Mouse (Mus musculus) kidney, adult 11 months (tissue): ENCODE results near the gene Tmem203.

Source experiments
- DNase-seq: peaks from one replicate; pipeline ENCODE4 v3.0.0; 2022

Tmem203 gene

DNA sequence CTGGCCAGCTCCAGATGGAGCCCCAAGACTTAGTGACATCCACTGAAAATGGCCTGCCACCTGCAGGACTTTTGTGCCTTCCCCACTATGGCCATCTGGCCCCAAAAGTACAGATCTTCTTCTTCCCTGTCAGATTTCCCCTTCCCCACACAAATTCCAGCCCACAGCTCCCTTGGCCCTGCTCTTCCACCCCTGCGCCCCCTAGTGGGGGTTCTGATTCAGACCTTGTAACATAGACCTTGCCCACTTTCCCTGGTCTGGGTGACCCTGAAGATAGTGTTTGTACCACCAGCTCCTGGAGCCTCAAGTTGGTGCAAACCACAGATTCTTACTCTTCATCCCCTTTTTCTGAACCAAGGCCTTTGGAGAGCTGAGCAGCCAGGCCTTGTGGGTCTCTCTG lies 37.6 kb downstream of the Tmem203 start:
- no peak for DNase-seq

DNA sequence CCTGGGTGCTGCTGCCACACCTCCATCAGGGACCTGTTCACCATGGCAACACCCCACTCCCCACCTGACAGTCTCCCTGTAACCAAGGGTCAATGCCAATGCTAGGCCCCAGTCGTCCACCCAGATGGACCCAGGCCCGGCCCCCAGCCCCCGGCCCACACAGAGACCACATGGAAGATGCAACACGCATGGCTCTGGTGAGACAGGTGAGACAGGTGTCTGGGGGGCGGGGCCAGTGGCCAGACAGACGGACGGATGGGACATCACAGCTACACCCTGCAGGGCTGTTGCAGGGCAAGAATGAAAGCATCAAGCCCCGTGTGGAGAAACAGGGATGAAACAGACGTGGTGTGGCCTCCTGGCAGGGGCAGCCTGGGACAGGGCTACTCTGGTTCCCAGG lies 38.5 kb downstream of the Tmem203 start:
- DNase-seq: no peak

DNA sequence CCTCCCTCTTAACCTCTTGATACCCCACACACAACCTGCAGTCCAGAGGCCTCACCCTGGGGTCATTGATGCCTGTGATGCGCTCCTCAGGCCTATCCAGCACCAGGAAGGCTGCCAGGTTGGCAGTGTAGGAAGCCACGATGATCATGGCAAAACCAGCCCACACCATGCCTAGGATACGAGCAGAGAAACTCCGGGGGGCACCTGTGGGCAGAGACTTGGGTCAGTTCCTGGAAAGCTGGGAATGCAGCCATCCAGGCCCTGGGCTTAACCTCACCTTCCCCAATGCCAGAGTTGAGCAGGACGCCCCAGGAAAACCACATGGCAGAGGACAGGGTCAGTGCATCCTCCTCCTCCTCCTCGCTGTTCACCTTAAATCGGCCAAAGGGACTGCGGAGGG lies 41.9 kb downstream of the Tmem203 start:
- no peak for DNase-seq

DNA sequence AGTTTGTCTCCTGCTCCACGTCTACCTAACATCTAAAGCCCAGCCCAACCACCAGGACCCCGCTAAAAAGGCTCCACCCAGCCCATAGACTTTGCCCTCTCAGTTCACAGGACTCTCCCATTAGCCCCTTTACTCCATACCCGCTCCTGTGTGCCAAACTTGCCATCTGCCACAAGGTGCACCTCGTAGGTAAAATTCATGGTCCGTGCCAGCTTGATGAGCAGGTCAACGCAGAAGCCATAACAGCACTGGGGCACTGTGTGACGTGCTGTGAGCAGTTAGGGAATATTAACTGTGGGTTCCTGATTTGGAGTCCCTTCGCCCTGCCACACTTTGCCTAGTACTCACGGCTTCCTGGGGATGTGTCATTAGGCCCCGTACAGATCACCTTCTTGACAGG lies 42.8 kb downstream of the Tmem203 start:
- no peak for DNase-seq

DNA sequence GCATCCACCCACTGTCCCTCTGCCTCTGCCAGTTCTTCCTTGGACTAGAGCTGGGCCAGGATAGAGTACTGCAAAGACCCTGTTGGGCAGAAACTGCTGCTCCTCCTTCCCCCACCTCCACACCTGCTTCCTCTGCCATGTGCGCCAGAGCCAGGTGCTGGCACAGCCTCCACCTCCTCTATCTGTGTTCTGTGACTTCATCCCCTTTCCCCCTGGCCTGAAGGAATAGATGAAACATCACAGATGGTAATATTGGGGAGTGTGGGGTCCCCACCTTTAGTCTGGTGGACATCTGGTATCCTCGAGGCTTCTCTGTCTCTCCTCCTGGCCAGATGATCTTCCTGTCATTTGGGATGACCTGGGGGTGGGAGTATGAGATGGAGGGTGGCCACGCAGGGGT lies 48.2 kb downstream of the Tmem203 start:
- DNase-seq: no peak

DNA sequence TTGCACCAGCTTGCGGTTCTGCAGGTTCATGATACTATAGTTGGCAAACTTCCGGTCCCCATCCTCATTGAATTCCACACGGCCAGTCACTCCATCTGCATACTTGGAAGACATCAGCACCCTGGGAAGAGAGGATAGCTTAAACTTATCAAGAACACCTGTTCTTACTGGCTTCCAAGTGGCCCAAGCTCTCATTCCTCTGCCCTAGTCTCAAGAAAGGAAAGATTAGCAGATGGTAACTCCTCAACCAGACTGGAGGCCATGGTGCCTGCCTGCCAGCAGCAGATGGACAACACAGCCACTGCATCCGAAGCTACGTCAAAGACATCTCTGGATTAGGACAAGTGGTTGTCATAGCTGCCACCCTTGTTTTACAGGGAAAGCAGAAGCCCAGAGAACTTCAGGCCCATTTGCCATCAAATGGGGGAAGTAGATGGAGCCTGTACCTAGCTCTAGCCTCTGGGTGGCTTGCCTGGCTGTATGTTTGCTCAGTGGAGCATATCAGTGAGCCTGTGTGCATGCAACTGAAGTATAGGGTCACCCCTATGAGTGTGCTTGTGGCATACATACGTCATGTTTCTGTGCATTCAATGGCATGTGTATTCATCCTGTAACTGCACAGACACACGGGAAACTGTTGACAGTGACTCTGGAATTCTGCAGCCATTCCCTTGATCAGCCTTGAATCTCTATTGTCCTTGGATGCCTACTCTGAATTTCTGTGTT lies 48.9 kb downstream of the Tmem203 start:
- DNase-seq: no peak

DNA sequence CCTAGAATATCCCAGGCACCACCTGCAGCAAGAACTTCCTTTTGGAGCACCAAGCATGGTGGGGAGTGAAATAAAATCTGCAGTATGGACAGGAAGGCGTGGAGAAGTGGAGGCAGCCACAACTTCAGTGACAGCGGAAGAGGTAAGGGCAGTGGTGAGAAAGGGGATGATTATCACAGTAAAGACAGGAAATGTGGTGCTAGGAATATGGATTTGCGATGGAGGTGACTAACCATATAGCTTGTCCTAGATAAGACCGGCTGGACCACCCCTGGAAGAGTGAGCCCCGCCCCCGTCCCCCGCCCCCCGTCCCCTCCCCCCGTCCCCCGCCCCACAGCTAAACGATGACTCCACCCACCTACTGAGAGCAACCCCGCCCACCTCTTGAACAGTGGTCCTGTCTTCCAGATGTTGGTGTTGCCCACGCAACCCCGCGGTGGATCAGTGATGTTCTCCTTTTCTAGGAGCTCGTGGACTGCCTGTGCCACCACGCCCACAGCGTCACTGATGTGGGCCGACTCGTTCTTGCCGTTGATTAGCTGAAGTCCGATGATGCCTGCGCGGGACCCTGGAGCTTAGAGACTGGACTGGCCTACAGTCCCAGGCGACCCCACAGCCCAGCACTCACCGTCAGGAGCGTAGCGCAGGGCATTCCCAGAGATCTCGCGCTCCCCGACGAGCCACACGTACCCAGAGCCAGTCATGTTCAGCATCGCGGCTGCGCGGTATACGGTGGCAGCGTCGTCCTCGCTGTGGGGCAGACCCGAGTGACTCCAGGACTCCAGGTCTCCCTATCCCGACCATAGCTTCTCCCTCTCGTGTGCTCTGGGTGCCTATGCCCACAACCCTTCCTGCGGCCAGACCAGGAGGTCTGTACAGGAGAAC lies 49.7 kb downstream of the Tmem203 start:
- no peak for DNase-seq
